Mouse (Mus musculus) MEL (cell line): ENCODE measurements at regions not wholly inside any gene's neighbourhood (a gene's known extent, or its start where the extent isn't known, plus 50 kb on each side); places are given as distances from the start of the nearest gene placed in this dataset.

Experiments
- CHD2 ChIP-seq: IDR thresholded peaks from 2 replicates; pipeline ENCODE4 v1.6.1; 2011; ENCODE audit warnings: low read length, improper control_type of control experiment
- CTCF ChIP-seq, 3 experiments: IDR thresholded peaks in 2 of 3; conservative IDR thresholded peaks in 1 of 3; 2 replicates each; pipeline ENCODE4 v1.5.1; 2011 to 2012; ENCODE audit warnings: low read length in 3 of 3, low read depth in 2 of 3, mild to moderate bottlenecking in 2 of 3, improper control_type of control experiment in 1 of 3, inconsistent platforms in 1 of 3, mixed read lengths in 1 of 3, moderate library complexity in 1 of 3; ENCODE audit not compliant: control insufficient read depth in 1 of 3, insufficient read depth in 1 of 3, poor library complexity in 1 of 3, severe bottlenecking in 1 of 3
- E2F4 ChIP-seq: IDR thresholded peaks from 2 replicates; pipeline ENCODE4 v1.6.1; 2011; ENCODE audit warnings: low read depth, low read length, improper control_type of control experiment, borderline replicate concordance
- GABPA ChIP-seq: IDR thresholded peaks from 2 replicates; pipeline ENCODE4 v1.6.1; 2012; ENCODE audit warnings: low read depth, mild to moderate bottlenecking, inconsistent platforms, low read length, improper control_type of control experiment, moderate library complexity
- POLR2A ChIP-seq, 2 experiments: IDR thresholded peaks; 2 replicates each; pipeline ENCODE4 v1.6.1; 2011 to 2012; ENCODE audit warnings: low read length in 2 of 2, mild to moderate bottlenecking in 2 of 2, control low read depth in 1 of 2, improper control_type of control experiment in 1 of 2, low read depth in 1 of 2, moderate library complexity in 1 of 2; ENCODE audit not compliant: control insufficient read depth in 1 of 2, insufficient read depth in 1 of 2, poor library complexity in 1 of 2
- POLR2AphosphoS2 ChIP-seq: IDR thresholded peaks from 2 replicates; pipeline ENCODE4 v1.6.1; 2011; ENCODE audit warnings: low read length, improper control_type of control experiment
- RAD21 ChIP-seq: IDR thresholded peaks from 2 replicates; pipeline ENCODE4 v1.6.1; 2011; ENCODE audit warnings: mild to moderate bottlenecking, low read depth, low read length, improper control_type of control experiment
- UBTF ChIP-seq: IDR thresholded peaks from 2 replicates; pipeline ENCODE4 v1.6.1; 2012; ENCODE audit warnings: low read depth, mild to moderate bottlenecking, inconsistent platforms, low read length, improper control_type of control experiment, moderate library complexity, borderline replicate concordance; ENCODE audit not compliant: insufficient read depth

DNA sequence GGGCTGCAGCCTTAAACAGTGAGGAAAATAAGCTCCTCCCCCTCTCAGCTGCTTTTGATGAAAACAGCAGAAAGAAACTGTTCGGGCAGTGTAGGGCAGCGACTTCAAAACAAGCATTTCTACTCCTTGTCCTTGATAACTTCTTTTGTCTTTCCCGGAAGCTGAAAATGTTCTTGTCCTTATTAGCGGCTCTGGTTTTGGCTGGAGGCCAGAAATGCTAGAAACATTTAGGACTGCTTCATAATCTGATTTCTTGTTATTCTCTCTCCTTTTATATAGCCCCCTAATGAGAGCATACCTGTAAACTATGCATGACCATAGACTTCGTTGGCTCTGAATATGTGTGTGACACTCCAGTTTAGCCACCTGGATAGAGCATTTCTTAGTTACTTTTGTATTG lies 142.0 kb downstream of the Erv3 start:
- no peak for TF ChIP-seq UBTF
- no peak for TF ChIP-seq POLR2A (IDR thresholded peaks at IDR 0.05; ENCODE audit: control insufficient read depth in 1 of 2, insufficient read depth in 1 of 2, low read depth in 1 of 2, low read length in 2 of 2, poor library complexity in 1 of 2)
- TF ChIP-seq GABPA = no peak
- TF ChIP-seq CTCF (IDR thresholded peaks at IDR 0.05 in 2 of 3, conservative IDR thresholded peaks at IDR 0.05 in 1 of 3; ENCODE audit: control insufficient read depth in 1 of 3, insufficient read depth in 1 of 3, low read depth in 2 of 3, low read length in 3 of 3, poor library complexity in 1 of 3, severe bottlenecking in 1 of 3) = no peak
- TF ChIP-seq CHD2 = no peak
- no peak for TF ChIP-seq RAD21
- no peak for TF ChIP-seq POLR2AphosphoS2
- TF ChIP-seq E2F4 = no peak
